Mouse (Mus musculus) left cerebral cortex, adult 2 months (tissue): ENCODE data around the gene Ly6g6e. TPM values are rescaled to one million over a fixed set of nuclear protein-coding genes. Genes with fewer than 3 reads are reported as not detected.
A peak's percentile ranks its signal among the peaks of the same experiment; 100 is the strongest.
"Not testable (repeated sequence)": the region's sequence is repeated elsewhere in the genome, so short reads cannot be mapped to it uniquely, and the experiment has no call there.

Source experiments
- DNase-seq, 2 experiments: peaks; one replicate each; pipeline ENCODE4 v3.0.0; 2021 to 2022; ENCODE audit warnings: low spot score in 2 of 2, mixed read lengths in 1 of 2; ENCODE audit errors: extremely low spot score in 1 of 2
- H3K27ac ChIP-seq: fragments of 200-600 bp; 2 replicates; pipeline ENCODE4 v1.8.1; 2022
- H3K4me3 ChIP-seq: fragments of 200-600 bp; 2 replicates; pipeline ENCODE4 v1.8.1; 2022
- CTCF ChIP-seq: fragments of 200-600 bp; IDR thresholded peaks from 2 replicates; pipeline ENCODE4 v1.8.1; 2022; ENCODE audit warnings: antibody characterized with exemption, mild to moderate bottlenecking, moderate library complexity
- intact Hi-C: fragments of 180-260 bp; cut with DNase I; formaldehyde crosslinking; loops from one replicate; pipeline ENCODE4 v1.15.1; 2025
- total RNA-seq, 2 experiments: library from RNA; stranded (reverse); gene quantifications; 2 replicates each; pipeline ENCODE4 v1.2.3; 2021

Gene Ly6g6e
- total RNA-seq, 2 experiments from 2014 or later = 2.1 to 3.6 TPM

- H3K27ac ChIP-seq = no peak within 1 kb of the TSS
- no peak within 1 kb of the TSS for H3K4me3 ChIP-seq
- DNase-seq = no peak
- TF ChIP-seq CTCF = peak; percentile 40
- intact Hi-C loops = no loop called here
Observed at GRCm38 (mm10) chr17:35115046-35116019, 38.6 kb downstream of the Ly6g6e start, which contains the start of gene Ly6g5b. Gene Ly6g5b, minus strand, starts transcription at chr17:35115428.

DNA sequence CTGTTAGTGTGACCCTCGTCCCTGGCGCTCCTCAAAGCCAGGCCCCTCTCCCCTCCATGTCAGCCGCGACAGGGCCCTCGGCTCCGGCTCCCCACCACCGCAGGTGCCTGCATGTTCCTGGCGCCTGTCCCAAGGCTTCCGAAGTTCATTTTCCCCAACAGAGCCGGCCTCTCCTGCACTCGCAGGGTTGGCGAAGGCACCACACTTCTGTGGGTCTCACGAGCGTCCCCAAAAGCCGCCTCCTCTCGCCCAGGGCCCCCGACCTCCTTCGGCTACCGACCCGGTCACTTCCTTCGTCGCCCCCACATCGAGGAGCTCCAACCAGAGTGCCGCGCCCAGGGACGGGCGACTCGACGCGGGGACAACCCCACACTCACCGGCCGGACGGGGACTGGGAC is 44.0 kb downstream of the Ly6g6e start:
- intact Hi-C loops = loop anchor here (1.0 to 5.0 kb wide), 3 partner anchors 15 to 118 kb away; partner anchors contain the start of genes Bag6, Nfkbil1 and Vars
- DNase-seq = no peak
- Histone ChIP-seq H3K4me3 (peak overlapping the region; percentile 97), H3K27ac (peak overlapping the region; percentile 92)
- no peak for TF ChIP-seq CTCF

DNA sequence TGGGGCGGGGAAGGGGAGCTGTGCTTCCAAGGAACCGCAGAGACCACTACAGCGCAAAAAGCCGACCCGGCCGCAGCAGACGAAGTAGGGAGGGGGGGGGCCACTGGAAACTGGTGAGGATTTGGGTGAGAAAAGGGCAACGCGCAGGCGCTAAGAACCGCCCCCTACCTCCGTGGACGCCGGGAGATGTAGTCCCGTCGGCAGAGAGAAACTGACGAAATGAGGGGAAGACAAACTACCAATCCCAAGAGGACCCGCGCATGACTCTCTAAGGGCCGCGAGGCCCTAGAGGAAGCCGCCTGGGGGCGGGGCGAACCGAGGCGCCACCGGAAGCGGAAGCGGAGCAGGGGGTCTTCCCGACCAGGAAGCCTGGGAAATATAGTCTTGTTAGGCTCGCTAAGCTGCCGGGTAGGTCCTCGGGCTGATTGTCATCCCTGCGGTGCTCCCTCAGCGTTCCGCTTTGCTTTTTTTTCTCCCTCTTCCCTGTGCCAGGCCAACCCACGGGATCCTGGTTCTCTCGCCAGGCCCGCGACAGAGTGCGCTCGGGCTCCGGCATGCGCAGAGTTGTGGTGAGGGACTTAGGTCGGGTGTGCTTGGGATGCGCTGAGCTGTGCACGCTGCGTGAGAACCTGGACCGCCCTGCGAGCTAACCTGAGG is 44.6 kb downstream of the Ly6g6e start, which contains the start of gene Gpank1:
TSS of gene Gpank1 (plus strand) at position 313 of the 657 bp plus-strand sequence.
- intact Hi-C loops = loop anchor here (1.0 to 5.0 kb wide), 3 partner anchors 14 to 119 kb away; partner anchors contain the start of genes Bag6, Nfkbil1 and Vars
- no peak for TF ChIP-seq CTCF
- DNase-seq = peak; percentile 96 to 98
- Histone ChIP-seq H3K27ac (peak within 1 kb of the TSS; percentile 92), H3K4me3 (peak within 1 kb of the TSS; percentile 97)

DNA sequence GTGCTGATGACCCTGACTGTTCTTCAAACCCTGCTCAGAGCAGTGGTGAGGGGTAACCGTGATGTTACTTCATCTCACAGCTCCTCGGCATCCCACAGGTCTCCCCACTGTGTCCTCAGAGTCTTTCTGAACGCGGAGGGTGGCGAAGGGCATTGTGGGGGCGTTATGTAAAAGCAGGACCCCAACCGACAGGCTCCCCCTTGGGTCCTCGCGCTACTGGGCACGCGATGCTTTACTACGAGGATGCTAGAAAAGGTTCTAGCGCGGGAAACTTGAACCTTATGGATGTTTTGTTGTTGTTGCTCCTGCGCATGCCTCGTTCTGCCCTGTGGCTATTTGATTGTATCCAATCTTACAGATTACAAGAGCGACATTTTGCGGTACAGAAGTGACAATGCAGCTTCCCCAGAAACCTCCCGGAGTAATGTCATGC is 45.2 kb downstream of the Ly6g6e start, which contains the start of gene Csnk2b:
TSS of gene Csnk2b (minus strand) at position 183 of the 433 bp plus-strand sequence.
- DNase-seq = peak; percentile 59 to 62
- TF ChIP-seq CTCF = peak; percentile 48
- Histone ChIP-seq H3K4me3 (peak within 1 kb of the TSS; percentile 97), H3K27ac (peak within 1 kb of the TSS; percentile 92)
- intact Hi-C loops = loop anchor here (1.0 to 5.0 kb wide), 3 partner anchors 13 to 120 kb away; partner anchors contain the start of genes Bag6, Nfkbil1 and Vars

DNA sequence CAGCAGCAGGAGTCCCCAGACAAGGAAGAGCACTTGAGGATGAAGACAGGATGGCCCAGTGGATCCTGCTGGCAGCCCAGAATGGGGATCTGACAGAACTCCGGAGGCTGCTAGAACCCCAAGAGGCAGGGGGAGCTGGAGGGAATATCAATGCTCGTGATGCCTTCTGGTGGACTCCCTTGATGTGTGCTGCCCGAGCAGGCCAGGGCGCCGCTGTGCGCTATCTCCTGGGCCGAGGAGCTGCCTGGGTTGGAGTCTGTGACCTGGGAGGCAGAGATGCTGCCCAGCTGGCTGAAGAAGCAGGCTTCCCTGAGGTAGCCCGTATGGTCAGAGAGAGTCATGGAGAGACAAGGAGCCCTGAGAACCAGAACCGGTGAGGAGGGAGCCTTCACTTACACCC is 46.6 kb downstream of the Ly6g6e start:
- not testable (repeated sequence) for H3K4me3 ChIP-seq, DNase-seq, H3K27ac ChIP-seq
- intact Hi-C loops = loop anchor here (5.0 kb wide), 2 partner anchors 114 to 121 kb away; partner anchors contain the start of genes Nfkbil1 and Vars

- intact Hi-C loops = loop anchor here (5.0 kb wide), 2 partner anchors 113 to 122 kb away; partner anchors contain the start of genes Nfkbil1 and Vars
- not testable (repeated sequence) for H3K4me3 ChIP-seq, H3K27ac ChIP-seq, DNase-seq
Observed at GRCm38 (mm10) chr17:35124261-35124896, 47.7 kb downstream of the Ly6g6e start.

DNA sequence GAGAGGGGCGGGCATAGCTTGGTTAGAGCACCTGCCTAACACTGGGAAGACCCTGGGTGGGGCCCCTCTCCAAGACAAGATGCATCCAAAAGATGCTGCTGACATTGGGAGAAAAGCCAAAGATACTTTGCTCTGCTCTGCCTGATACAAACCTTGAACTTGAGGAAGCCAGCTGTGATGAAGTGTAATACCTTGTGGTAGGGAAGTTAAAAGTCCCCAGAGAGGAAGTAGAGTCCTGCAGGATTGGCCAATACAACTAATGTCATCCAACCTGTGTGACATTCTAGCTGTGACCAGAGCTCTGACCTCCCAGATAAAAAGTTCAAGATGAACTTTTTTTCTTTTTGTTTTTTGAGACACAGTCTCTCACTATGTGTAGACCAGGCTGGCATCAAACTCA is 48.4 kb downstream of the Ly6g6e start:
- Histone ChIP-seq H3K4me3 (no peak overlapping the region; the same call in 1 of the 2 replicates), H3K27ac (no peak overlapping the region; the same call in 1 of the 2 replicates)
- DNase-seq = no peak
- no peak for TF ChIP-seq CTCF
- intact Hi-C loops = no loop called here

- Histone ChIP-seq H3K4me3 (peak overlapping the region; percentile 62), H3K27ac (peak overlapping the region; percentile 96)
- TF ChIP-seq CTCF = no peak
- intact Hi-C loops = no loop called here
- no peak for DNase-seq
Observed at GRCm38 (mm10) chr17:35125578-35125977, 48.9 kb downstream of the Ly6g6e start.

DNA sequence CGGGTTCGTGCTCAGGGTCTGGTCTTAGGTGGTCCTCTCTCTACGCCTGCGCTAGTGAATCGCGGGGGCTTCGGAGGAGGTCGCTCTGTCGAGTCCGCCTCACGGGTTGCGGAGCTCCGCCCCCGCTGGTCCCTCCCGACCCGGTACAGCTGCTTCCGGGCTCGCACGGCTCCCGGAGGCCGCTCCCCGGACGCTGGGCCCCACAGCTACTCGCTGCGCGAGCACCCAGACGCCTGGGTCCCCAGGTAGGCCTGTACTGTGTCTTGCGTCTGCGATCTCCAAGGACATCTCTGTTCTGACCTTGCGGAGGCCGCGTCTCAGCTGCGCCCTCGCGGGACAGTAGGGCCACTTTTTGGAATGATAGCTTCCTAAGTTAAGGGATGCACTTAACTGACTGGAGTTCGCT is 49.5 kb downstream of the Ly6g6e start, which contains the start of gene D17H6S53E:
TSS of gene D17H6S53E (plus strand) at position 168 of the 406 bp plus-strand sequence.
- TF ChIP-seq CTCF = no peak
- DNase-seq = peak; percentile 70 to 72
- H3K27ac ChIP-seq = peak within 1 kb of the TSS; percentile 96
- H3K4me3 ChIP-seq = peak within 1 kb of the TSS; percentile 62
- intact Hi-C loops = no loop called here

DNA sequence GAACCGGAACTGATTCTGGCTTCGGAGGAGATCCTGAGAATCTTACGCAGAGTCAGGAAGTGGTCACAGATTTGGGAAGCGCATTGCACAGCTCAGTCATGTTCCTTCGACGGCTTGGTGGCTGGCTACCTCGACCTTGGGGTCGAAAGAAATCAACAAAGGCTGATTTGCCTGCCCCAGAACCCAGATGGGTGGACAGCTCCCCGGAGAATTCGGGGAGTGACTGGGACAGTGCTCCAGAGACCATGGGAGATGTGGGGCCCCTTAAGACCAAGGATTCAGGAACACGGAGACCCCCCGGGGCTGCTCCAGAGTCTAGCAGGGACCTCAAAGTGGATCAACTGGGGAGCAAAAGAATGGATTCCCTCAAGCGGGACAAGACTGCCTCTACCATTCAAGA is 50.3 kb downstream of the Ly6g6e start:
- intact Hi-C loops = no loop called here
- Histone ChIP-seq H3K27ac (peak overlapping the region; percentile 96; the same call in 1 of the 2 replicates), H3K4me3 (peak overlapping the region; percentile 62)
- no peak for DNase-seq
- no peak for TF ChIP-seq CTCF

Other genes with a start within 250 kb of the Ly6g6e start
- 10 to 100 TPM; 54.8 to 61.5 TPM for gene Stk19, start 240.0 kb upstream of the Ly6g6e start, total RNA-seq
- 10 to 100 TPM; 33.6 to 41.4 TPM for gene Dxo, start 239.9 kb upstream of the Ly6g6e start, total RNA-seq
- gene Skiv2l, start 226.7 kb upstream of the Ly6g6e start, total RNA-seq = 10 to 100 TPM; 70.1 to 70.4 TPM
- gene Nelfe, start 226.5 kb upstream of the Ly6g6e start, total RNA-seq = 10 to 100 TPM; 35.3 to 40.3 TPM
- gene Cfb, start 214.4 kb upstream of the Ly6g6e start, total RNA-seq = under 1 TPM in 1 of 2 experiments, not detected in 1; 0.14 TPM
- gene Zbtb12, start 197.4 kb upstream of the Ly6g6e start, total RNA-seq = 1 to 10 TPM; 6.5 to 7.4 TPM
- gene Gm20547, start 194.9 kb upstream of the Ly6g6e start, total RNA-seq = not detected
- gene C2, start 178.6 kb upstream of the Ly6g6e start, total RNA-seq = 1 to 10 TPM; 2.1 to 2.2 TPM
- 100 to 1,000 TPM; 175 to 184 TPM for gene Ehmt2, start 178.4 kb upstream of the Ly6g6e start, total RNA-seq
- under 1 TPM; 0.45 to 0.79 TPM for gene Slc44a4, start 162.4 kb upstream of the Ly6g6e start, total RNA-seq
- gene Neu1, start 145.6 kb upstream of the Ly6g6e start, total RNA-seq = 10 to 100 TPM; 41.6 to 47.3 TPM
- gene Hspa1b, start 117.7 kb upstream of the Ly6g6e start, total RNA-seq = 10 to 100 TPM; 18.8 to 22.1 TPM
- not detected for gene Gm20481, start 107.0 kb upstream of the Ly6g6e start, total RNA-seq
- 10 to 100 TPM; 14.5 to 17.2 TPM for gene Hspa1a, start 104.7 kb upstream of the Ly6g6e start, total RNA-seq
- gene Hspa1l, start 104.2 kb upstream of the Ly6g6e start, total RNA-seq = under 1 TPM; 0.34 to 0.42 TPM
- gene Lsm2, start 95.0 kb upstream of the Ly6g6e start, total RNA-seq = 10 to 100 TPM; 15.8 to 18.4 TPM
- 10 to 100 TPM; 44.1 to 46.6 TPM for gene Vars, start 75.9 kb upstream of the Ly6g6e start, total RNA-seq
- gene Vwa7, start 60.3 kb upstream of the Ly6g6e start, total RNA-seq = under 1 TPM; 0.40 to 0.43 TPM
- under 1 TPM in 1 of 2 experiments, not detected in 1; 0.59 TPM for gene Sapcd1, start 48.9 kb upstream of the Ly6g6e start, total RNA-seq
- under 1 TPM; 0.27 to 0.56 TPM for gene Msh5, start 30.2 kb upstream of the Ly6g6e start, total RNA-seq
- 1 to 10 TPM; 7.4 to 8.3 TPM for gene Clic1, start 26.9 kb upstream of the Ly6g6e start, total RNA-seq
- 10 to 100 TPM; 10.1 to 11.0 TPM for gene Ddah2, start 17.9 kb upstream of the Ly6g6e start, total RNA-seq
- gene Ly6g6c, start 11.5 kb upstream of the Ly6g6e start, total RNA-seq = not detected
- gene Mpig6b, start 10.7 kb upstream of the Ly6g6e start, total RNA-seq = not detected
- gene Ly6g6d, start 1.2 kb downstream of the Ly6g6e start, total RNA-seq = 1 to 10 TPM in 1 of 2 experiments, under 1 TPM in 1; 0.70 to 1.1 TPM
- under 1 TPM in 1 of 2 experiments, not detected in 1; 0.29 TPM for gene Ly6g6f, start 8.7 kb downstream of the Ly6g6e start, total RNA-seq
- gene Abhd16a, start 12.4 kb downstream of the Ly6g6e start, total RNA-seq = 100 to 1,000 TPM; 109 to 117 TPM
- not detected for gene Ly6g5c, start 31.4 kb downstream of the Ly6g6e start, total RNA-seq
- under 1 TPM; 0.79 TPM for gene Ly6g5b, start 38.5 kb downstream of the Ly6g6e start, total RNA-seq
- 10 to 100 TPM; 14.8 to 15.0 TPM for gene Gpank1, start 44.6 kb downstream of the Ly6g6e start, total RNA-seq
- gene Csnk2b, start 45.2 kb downstream of the Ly6g6e start, total RNA-seq = 100 to 1,000 TPM; 177 to 187 TPM
- 10 to 100 TPM; 27.0 to 28.5 TPM for gene D17H6S53E, start 49.5 kb downstream of the Ly6g6e start, total RNA-seq
- not detected for gene Apom, start 55.1 kb downstream of the Ly6g6e start, total RNA-seq
- 100 to 1,000 TPM; 304 to 307 TPM for gene Bag6, start 58.3 kb downstream of the Ly6g6e start, total RNA-seq
- 100 to 1,000 TPM; 285 to 321 TPM for gene Prrc2a, start 88.0 kb downstream of the Ly6g6e start, total RNA-seq
- 10 to 100 TPM in 1 of 2 experiments, 1 to 10 TPM in 1; 8.0 to 14.4 TPM for gene Aif1, start 99.2 kb downstream of the Ly6g6e start, total RNA-seq
- gene Lst1, start 111.5 kb downstream of the Ly6g6e start, total RNA-seq = 1 to 10 TPM; 6.4 to 7.4 TPM
- under 1 TPM; 0.79 to 0.86 TPM for gene Ltb, start 117.5 kb downstream of the Ly6g6e start, total RNA-seq
- not detected for gene Tnf, start 125.1 kb downstream of the Ly6g6e start, total RNA-seq
- gene Lta, start 128.4 kb downstream of the Ly6g6e start, total RNA-seq = under 1 TPM; 0.41 to 0.65 TPM
- not detected for gene Gm16181, start 143.9 kb downstream of the Ly6g6e start, total RNA-seq
- 100 to 1,000 TPM; 549 to 569 TPM for gene Atp6v1g2, start 156.8 kb downstream of the Ly6g6e start, total RNA-seq
- 10 to 100 TPM; 13.0 to 16.1 TPM for gene Nfkbil1, start 158.9 kb downstream of the Ly6g6e start, total RNA-seq
- 100 to 1,000 TPM; 215 TPM for gene Ddx39b, start 164.8 kb downstream of the Ly6g6e start, total RNA-seq
- 10 to 100 TPM; 20.3 to 25.3 TPM for gene H2-D1, start 185.8 kb downstream of the Ly6g6e start, total RNA-seq
- gene H2-Q1, start 243.5 kb downstream of the Ly6g6e start, total RNA-seq = under 1 TPM in 1 of 2 experiments, not detected in 1; 0.79 TPM